Mouse (Mus musculus) CD4-positive, CD25-positive, alpha-beta regulatory T cell, adult 2 months (primary cell): ENCODE measurements around the gene Gm20388.

Experiments used
- DNase-seq: peaks from one replicate; pipeline ENCODE4 v3.0.0-alpha.2; 2012; ENCODE audit warnings: low read depth, low spot score

Gene Gm20388

GRCm38 (mm10) chr8:122953028-122953427, 3042.4 kb downstream of the Gm20388 start:
- DNase-seq, result peak; percentile 64

DNA sequence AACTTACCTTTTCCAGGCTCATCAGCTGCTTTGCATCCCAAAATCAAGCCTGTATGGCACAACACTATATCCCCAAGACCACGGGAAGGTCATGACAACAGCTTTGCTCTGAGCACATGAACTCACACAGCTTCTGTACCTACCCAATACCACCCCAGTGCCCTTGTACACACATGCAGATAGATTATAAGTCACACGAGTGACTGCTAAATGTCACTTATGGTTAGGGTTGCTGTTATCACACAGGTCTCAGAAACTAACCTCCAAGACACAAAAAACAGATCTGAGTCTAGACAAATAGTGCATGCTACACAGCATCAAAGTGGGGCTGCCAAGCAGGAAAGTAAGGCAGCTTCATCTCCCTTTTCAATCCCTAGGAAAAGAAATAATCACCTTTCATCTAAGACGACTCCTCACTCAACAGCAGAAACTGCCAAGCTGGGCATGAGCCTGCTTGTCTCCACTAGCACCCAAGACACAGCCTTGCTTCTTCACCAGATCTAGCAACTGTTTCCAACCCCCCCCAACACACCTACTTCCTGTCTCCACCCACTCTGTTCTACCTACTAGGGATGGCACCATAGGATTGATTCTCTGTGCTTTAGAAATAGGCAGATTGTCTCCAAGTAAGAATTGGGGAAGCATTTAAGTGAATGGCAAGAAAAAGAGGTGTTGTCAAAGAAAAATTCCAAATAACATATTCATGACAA, 3043.6 kb downstream of the Gm20388 start:
- DNase-seq, result peak; percentile 69

GRCm38 (mm10) chr8:122955195-122955594, 3044.6 kb downstream of the Gm20388 start:
- DNase-seq, result no peak

DNA sequence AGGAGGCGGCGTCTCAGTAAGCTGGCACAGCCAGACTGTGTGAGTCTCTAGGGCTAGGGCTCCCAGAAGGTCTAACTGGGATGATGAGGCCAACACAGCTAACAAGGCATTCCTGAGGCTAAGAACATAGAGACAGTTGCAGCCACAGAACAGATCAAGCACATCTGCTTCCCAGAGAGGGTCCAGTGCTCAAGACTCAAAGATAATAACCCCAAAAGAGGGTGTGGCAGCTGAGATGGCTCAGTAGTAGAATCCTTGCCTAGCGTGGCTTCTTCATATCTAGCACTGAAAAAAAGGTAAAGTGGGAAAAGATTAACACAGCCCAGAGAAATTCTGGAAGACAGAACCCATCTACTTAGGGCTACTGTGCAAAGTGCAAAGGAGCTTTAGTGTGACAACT, 3045.4 kb downstream of the Gm20388 start:
- no peak for DNase-seq

GRCm38 (mm10) chr8:122960323-122960722, 3049.7 kb downstream of the Gm20388 start:
- no peak for DNase-seq

DNA sequence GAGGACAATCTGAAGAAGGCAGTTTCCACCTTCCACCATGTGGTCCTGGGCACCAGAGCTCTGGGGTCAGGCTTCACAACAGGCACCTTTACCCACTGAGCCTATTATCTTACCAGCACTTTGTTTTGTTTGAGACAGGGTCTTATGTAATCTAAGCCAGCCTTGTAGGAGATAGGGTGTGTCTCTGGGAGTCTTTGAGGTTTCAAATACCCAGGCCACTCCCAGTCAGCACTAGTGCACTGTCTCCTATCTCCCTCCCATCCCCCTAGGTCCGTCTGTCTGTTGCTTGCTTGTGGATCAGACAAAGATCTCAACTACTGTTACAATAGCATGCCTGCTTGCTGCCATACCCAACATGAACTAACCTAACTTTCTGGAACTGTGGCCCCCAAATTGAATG, 3050.3 kb downstream of the Gm20388 start:
- peak; percentile 38 for DNase-seq

- DNase-seq, result no peak
Observed at GRCm38 (mm10) chr8:122961458-122961857, 3050.8 kb downstream of the Gm20388 start.

- no peak for DNase-seq
Observed at GRCm38 (mm10) chr8:122962046-122962445, 3051.4 kb downstream of the Gm20388 start.

GRCm38 (mm10) chr8:122966638-122967037, 3056.0 kb downstream of the Gm20388 start:
- no peak for DNase-seq

GRCm38 (mm10) chr8:122968145-122968544, 3057.5 kb downstream of the Gm20388 start:
- no peak for DNase-seq

DNA sequence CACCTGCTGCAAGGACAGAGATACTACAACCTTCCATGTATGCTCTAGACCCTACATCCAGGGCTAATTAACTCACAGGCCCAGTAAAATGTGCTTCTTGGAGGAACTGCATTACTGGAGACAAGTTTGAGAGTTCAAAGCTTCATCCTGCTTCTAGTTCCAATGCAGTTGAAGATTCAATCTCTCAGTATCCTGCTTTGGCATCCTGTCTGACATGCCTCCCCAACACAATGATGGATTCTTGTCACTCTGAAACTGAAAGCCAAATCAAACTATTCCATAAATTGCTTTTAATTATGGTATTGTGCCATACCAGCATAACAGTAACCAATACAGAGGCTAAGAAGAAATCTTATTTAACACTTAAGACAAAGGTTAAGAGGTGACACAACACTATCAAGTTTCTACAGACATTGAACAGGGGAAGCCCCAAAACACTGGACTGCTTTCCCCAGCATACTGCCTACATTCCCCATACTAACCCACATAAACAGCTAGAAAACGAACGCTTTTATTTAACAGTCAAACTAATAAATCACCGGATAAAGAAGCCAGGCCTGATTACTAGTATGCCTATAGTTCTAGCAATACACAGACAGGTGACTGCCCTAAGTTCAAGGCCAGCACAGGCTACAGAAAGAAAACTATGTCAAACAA, 3059.5 kb downstream of the Gm20388 start:
- DNase-seq, result no peak

DNA sequence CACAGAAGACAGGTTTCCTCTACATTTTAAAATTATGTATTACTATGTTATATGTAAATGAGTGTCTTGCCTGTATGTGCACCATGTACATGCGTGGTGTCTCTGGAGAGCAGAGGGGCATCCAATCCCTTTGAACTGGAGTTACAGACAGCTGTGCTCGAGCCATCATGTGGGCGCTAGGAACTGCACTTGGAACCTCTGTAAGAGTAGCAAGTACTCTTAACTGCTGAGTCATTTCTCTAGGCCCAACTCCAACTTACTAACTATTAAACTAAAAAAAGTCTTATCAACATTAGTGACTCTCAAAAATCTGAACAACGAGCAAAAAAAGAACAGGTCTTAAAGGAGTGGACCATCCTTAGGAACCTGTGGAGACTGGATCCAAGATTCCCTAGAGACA, 3065.4 kb downstream of the Gm20388 start:
- no peak for DNase-seq

DNA sequence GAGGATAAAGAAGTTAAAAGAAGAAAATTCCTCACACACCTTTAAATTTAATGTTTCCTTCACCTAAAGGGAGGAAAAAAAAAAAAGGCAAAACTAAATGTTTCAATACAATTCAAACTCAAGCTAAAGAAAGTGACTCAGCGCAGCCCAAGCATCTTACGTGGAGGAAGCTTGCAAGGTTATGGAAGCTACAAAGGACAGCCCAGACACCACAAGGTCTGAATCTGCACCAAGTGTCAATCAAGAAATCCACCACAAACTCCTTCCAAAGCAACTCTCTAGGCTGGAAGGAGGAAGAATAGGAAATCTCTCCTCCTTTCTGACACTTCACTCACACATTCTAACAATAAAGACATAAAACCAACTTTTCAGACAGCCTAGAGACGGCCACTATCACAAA, 3068.8 kb downstream of the Gm20388 start:
- no peak for DNase-seq

GRCm38 (mm10) chr8:122979865-122980509, 3069.3 kb downstream of the Gm20388 start:
- peak; percentile 40 for DNase-seq

DNA sequence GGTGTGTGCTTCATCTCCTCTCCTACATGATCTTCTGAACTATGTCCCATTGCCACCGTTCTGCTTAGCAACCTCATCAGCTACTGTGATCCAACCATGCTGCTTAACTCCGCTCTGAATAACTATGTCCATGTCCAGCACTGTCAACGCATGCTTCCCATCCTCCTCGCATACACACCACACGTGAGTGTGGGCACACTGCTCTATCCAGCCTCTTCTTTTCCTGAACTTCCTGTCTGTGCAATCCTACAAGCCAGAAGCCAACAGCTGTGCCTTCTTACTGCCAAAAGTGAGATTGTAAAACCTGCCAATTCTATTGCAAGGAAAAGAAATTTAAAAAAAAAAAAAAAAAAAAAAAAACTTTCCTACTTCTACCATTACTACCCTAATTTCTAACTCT, 3071.0 kb downstream of the Gm20388 start:
- DNase-seq, result no peak

DNA sequence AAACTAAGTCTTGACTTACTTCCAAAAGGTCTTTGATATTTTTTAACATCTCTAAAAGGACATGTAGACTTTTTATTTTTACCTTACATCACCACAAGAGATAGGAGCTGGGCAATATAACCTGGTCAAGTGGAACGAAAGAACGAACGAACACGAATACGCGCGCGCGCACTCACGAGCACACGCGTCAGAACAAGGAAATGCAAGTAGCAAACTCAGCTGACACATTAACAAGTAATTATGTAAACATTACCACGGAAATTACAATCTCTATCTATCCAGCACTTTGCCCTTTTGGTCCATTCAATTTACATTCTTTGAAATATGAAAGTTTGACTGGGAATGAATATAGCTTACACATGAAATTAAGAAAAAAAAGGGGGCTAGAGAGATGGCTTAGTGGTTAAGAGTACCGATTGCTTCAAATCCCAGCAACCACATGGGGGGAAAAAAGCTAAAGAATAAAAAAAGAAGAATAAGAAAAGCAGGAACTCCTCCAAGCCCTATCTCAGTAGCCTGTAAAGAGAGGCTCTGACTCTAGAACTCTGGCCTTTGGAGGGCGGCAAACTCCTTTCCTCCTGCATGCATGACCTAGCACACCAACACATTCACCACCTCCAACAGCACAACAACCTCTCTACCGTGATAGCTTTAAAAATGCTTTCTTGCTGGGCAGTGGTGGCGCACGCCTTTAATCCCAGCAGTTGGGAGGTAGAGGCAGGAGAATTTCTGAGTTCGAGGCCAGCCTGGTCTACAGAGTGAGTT, 3072.7 kb downstream of the Gm20388 start:
- peak; percentile 57 for DNase-seq

GRCm38 (mm10) chr8:122984175-122984574, 3073.5 kb downstream of the Gm20388 start:
- DNase-seq, result no peak

- DNase-seq, result peak; percentile 70
Observed at GRCm38 (mm10) chr8:122986501-122987184, 3076.0 kb downstream of the Gm20388 start.

- DNase-seq, result peak; percentile 34
Observed at GRCm38 (mm10) chr8:122987255-122987654, 3076.6 kb downstream of the Gm20388 start.

- peak; percentile 52 for DNase-seq
Observed at GRCm38 (mm10) chr8:122988955-122989354, 3078.3 kb downstream of the Gm20388 start.

DNA sequence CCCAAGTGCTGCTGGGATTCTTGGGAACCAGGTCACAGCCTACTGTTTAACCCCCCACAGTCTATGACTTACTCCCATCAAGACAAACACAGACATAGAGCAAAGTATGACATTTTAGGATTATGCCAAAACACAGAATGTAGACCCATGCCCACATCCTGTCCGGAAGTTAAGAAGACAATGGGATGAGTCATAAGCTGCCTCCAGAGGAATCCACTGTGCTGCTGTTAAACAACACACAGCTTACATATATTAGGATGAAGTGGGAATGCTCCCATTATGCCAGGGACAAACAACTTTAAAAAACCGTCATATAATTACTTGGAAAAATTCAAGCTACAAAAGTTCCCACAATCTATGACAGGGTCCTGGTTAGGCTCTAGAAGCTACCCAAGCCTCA, 3079.3 kb downstream of the Gm20388 start:
- peak; percentile 75 for DNase-seq
